Mouse (Mus musculus) ovary, adult 18-20 months (tissue): Measurements from ENCODE around the gene Slc25a28.

Source experiments
- DNase-seq: peaks from one replicate; pipeline ENCODE4 v3.0.0; 2022; ENCODE audit warnings: low spot score, mixed read lengths

Slc25a28 gene

GRCm38 (mm10) chr19:43675525-43676400 is 1.1 kb upstream of the Slc25a28 start:
- DNase-seq = no peak

- DNase-seq = no peak
These were observed 378 bp downstream of the Slc25a28 start for GRCm38 (mm10) chr19:43674316-43674689.

DNA sequence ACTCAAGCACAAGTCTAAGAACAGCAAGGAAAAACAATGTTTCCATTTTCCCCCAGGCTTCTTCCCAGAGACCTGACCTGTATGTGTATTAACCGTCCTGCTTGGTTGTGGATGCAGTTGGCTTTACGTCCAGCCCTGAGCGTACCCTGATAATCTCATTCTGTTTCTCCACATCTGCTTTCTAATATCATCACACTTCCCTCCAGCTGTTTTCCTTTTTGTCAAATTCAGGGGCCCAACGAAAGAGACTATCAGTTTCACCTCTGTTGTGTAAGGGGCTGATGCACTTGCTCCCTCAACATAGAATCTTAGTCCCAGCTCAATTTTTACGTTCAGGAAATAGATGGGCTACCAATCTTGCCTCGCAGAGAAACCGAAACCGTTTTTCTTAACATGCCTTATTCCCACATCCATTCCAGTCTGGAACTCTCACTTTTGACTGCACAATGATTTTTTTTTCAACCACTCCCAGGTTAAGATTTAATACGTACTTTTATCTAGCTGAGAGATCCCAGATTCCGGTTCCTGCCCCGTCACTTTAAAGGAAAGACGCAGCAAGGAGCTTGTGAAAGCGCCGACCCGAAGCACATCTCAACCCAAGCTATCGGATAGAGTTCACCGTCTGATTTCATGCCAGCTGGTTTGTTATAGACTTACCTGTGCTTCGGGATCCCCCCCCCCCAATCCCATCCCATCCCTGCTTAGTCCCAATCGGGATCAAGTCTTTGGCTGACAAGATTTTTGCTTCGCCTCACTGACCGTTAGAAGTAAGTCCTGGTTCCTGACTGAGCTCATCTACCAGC is 967 bp downstream of the Slc25a28 start:
- no peak for DNase-seq

DNA sequence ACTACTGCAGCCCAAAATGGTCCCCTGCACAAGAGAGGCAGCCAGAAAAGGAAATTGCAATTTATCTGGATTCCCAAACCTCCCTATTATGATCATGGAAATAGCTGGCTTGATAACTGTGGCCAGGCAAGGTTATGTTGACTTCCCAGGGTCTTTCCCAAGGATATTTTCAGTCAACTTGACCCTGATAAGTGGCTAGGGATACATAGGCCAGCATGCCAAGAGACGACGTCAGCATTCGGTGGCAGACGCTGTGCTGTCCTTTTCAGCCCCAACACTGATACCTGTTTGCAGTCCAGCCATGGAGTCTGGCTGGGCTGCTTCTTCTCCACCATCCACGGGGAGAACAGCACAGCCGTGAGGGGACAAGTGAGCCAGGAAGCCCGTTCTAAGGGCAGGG is 3.6 kb downstream of the Slc25a28 start:
- peak; percentile 73 for DNase-seq

DNA sequence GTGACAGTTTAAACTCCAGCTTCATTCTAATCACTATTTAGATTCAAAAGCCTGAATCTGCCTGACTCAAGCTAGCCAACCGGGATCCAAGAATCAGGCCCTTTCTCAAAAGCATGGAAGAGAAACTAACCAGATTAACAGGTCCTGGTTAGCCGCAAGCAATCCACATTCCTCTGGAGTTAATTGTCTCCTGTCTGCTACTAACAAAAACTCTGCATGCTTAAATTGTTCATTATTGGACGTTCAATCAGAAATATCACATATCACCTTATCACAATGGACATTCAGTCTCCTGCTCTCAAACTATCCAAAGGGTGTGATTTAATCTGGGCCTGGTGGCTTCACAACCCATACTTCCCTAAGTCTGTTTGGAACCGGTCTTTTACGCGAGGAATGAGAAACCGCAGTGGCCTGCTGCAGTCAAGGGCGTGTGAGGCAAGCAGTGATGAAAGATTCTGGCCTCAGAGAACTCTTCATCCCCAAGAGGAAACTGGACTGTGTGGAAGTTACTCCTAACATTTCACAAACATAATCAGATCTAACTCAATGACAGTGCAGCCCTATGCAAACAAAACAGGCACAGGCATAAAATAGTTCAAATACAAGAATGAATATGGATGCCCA is 5.4 kb downstream of the Slc25a28 start:
- no peak for DNase-seq

DNA sequence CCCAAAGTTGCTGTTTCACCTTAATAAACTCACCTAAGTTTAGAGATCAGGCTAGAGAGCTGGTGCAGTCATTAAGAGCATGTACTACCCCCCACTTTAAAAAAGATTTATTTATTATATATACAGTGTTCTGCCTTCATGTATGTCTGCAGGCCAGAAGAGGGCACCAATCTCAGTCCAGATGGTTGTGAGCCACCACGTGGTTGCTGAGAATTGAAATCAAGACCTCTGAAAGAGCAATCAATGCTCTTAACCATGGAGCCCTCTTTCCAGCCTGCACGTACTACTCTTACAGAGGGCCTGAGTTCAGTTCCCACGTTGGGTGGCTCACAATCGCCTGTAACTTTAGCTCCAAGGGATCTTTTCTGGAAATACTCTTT is 7.3 kb downstream of the Slc25a28 start:
- no peak for DNase-seq

DNA sequence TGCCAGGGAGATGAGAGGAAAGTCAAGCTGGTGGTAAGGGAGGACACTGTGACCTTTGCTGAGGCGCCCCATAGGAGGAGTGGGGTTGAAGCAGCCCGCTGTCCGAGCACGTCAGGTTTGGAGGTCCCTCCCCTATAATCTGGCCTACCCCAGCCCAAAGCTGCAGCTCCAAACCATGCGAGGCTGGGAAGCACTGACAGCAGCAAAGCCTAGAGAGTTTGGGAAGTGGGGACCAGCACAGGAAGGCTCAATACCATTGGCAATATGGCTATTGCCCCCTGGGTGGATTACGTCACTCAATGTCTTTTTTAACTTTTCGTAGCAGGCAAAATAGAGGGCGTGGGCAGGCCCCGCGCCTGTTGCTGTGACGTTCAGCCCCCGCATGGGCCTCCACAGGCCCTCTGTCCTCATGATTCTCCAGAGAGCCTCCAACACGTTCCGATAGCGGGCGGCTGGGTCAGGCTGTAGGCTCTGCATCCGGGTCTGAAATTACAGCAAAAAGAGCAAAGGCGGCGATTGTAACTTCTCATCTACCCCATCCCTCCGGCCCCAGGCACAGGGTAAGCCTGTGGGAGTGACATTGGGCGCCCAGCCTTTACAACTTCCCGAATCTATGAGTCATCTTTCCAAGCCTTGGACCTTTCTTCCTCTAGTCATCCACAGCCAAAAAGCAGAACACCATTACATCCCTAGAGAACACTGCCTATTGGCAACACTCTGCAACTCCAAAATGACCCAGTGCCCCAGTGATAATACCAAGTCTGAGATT is 7.8 kb downstream of the Slc25a28 start:
- DNase-seq = no peak

DNA sequence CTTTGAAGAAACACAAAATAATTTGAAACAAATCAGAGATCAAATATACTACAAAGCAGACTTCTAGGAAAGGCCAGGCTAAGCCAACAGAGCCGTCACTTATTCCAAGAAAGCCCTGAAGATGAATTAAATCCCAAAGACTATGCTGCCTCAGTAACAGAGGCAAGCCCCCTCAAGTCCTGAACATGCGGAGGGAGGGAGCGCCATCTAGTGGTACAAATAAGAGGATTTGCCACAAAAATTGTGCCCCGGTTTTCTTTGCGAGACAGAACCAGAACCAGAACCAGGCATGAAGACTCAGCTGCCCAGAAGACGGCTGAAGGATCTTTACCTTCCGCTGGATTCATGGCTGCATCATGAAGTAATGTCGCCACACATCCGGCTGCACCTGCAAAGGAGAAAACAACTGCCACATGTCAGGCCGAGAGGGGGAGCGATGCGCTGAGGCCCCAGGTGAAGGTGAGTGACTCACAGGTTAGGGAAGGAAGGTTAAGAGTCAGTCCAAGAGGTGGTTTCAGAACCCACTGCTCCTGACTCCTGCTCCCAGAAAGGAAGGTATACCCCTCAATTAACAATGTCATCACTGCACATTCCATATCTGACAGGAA is 9.1 kb downstream of the Slc25a28 start:
- no peak for DNase-seq

DNA sequence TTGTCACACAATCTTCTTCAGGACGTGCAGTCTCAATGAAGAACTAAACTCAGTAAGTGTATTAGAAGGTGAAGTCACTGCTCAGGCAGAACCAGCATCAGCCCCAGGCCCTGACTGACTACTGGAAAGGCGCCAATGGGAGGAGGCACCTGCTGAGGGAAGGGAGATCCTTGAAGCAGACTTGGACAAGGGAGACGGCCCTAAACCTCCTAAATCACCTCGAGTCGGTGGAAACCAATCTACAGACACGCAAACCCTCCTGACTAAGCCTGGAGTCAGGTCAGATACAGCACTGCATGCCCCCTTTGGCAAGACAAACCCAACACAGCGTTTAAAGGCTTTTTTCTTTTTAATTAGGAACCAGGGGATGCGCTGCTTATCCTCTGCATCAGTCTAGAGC is 11.2 kb downstream of the Slc25a28 start:
- DNase-seq = no peak

GRCm38 (mm10) chr19:43662176-43662967 is 12.3 kb downstream of the Slc25a28 start:
- no peak for DNase-seq

- DNase-seq = no peak
These were observed 13.9 kb downstream of the Slc25a28 start for GRCm38 (mm10) chr19:43660774-43661173.

- no peak for DNase-seq
These were observed 15.0 kb downstream of the Slc25a28 start for GRCm38 (mm10) chr19:43659632-43660031.

- no peak for DNase-seq
These were observed 18.8 kb downstream of the Slc25a28 start for GRCm38 (mm10) chr19:43655735-43656492.

DNA sequence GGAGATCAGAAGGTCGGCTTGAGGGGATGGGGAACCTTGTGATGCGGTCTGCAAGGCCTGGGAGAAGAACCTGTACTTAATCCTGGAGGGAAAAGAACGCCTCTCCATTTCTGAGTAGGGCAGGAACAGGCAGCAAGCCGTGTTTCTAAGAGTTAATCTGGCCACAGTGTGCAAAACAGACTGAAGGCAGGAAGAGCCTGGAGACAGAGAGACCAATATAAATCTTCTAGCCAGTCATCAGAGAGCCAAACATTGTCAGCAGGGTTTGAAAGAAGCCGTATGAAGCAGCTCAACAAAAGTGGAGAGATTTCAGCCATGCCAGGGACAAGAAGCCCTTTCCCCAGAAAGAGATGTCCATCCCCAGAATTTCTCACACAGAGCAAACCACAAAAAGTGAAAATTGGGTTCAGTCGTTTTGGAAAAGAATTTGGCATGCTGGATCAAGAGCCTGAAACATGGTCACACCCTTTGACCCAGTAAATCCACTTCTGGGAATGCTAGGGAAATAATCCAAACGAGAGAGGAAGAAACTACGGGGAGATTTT is 23.4 kb downstream of the Slc25a28 start:
- no peak for DNase-seq

- DNase-seq = no peak
These were observed 26.3 kb downstream of the Slc25a28 start for GRCm38 (mm10) chr19:43648343-43648742.

- DNase-seq = no peak
These were observed 27.4 kb downstream of the Slc25a28 start for GRCm38 (mm10) chr19:43647261-43647660.

DNA sequence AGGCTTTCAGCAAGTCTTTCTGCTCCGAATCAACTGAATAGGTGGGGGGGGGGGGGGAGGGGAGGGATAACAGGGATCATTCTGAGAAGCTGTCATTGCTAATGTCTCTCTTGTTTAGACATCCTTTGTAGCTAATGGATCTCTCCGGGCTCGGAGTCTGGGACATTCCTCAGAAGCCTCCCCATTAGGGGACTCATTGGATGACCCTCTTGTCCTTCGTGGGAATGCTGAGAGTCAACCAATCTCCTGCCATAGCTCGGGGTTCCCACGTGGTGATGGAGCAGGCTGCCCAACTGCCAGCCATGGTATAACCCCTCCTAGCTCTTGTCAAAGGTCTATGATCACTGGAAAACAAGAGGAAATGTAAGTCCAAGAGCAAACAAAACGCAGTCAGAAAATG is 27.8 kb downstream of the Slc25a28 start:
- no peak for DNase-seq

GRCm38 (mm10) chr19:43645508-43645907 is 29.2 kb downstream of the Slc25a28 start:
- DNase-seq = no peak

DNA sequence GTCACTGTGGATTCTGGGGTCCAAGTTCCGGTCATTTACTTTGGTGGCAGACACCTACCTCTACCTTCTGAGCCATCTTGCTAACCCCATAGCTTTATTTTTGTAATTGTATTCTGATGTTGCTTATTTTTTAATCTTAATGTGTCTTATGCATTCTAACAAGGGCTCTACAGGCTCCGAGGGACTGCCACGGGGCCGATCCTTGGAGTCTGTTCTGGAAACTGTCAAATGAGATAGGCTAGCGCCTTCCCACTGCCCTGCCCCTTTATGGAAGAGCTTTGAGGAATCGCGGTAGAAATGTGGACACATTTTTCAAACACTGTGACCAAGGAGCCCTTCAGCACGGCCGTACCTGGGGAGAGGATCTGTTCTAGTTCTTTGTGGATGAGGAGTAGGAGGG is 31.8 kb downstream of the Slc25a28 start:
- no peak for DNase-seq

DNA sequence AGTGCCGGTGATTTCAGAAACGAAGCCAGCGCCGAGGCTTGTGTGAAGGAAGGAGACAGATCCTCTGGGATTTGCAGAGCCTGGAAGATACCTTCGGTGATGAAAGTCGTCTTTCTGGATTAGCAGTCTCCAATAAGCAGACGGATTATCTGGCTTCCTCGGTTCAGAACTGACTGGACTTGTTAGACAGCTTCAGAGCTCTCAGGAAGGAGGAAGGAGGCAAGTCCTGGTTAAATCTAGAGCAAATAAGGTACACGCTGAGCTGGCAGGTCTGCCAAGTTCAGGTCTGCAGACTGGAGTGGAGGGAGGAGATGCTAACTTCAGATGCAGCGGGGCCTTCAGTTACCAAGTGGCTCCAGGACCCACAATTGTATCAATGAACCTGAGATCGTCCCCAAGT is 32.8 kb downstream of the Slc25a28 start:
- no peak for DNase-seq
